Mouse (Mus musculus) G1E (cell line): ENCODE data around the gene S1pr5.

Experiments
- CTCF ChIP-seq: IDR thresholded peaks from 2 replicates; pipeline ENCODE4 v1.5.1; 2012; ENCODE audit warnings: low read depth, low read length, inconsistent platforms, mixed read lengths
- GATA1 ChIP-seq: IDR thresholded peaks from 2 replicates; pipeline ENCODE4 v1.6.1; 2012; ENCODE audit warnings: borderline replicate concordance, low read length, inconsistent platforms, mixed read lengths
- GATA2 ChIP-seq: IDR thresholded peaks from 2 replicates; pipeline ENCODE4 v1.6.1; 2012; ENCODE audit warnings: low read depth, low read length, inconsistent platforms, borderline replicate concordance
- POLR2AphosphoS5 ChIP-seq: IDR thresholded peaks from 2 replicates; pipeline ENCODE4 v1.6.1; 2012; ENCODE audit warnings: low read depth, low read length, inconsistent platforms; ENCODE audit not compliant: insufficient replicate concordance
- TAL1 ChIP-seq: conservative IDR thresholded peaks from 2 replicates; pipeline ENCODE4 v1.6.1; 2012; ENCODE audit warnings: low read depth, low read length, inconsistent platforms, mixed read lengths

- no peak for TF ChIP-seq GATA1
- no peak for TF ChIP-seq CTCF
- TF ChIP-seq TAL1, result no peak
- TF ChIP-seq POLR2AphosphoS5, result no peak
- TF ChIP-seq GATA2, result no peak
Observed at GRCm38 (mm10) chr9:21248326-21248725, at the start of gene S1pr5.
